In genomic region chr1:36746452-36746851, GRCm38 (mm10) we compare ENCODE assay signal across 10 mouse cellular contexts. TPM values are rescaled to one million over a fixed set of nuclear protein-coding genes. Genes with fewer than 3 reads are reported as not detected.
DNase-seq lines count a peak whose midpoint lies in the region; ATAC-seq and TF ChIP-seq lines count a peak whose summit lies in the region.
"Had no signal": no experiment of that assay in that cellular context is flagged by ENCODE, and none has a peak within 500 bp of the region (broad histone marks: within the 10 kb centered on the region; RNA-seq: fewer than 3 reads in every experiment).

No protein-coding gene starts in this region.

- no peak overlapping the region for H3K27ac ChIP-seq in MEL (ENCODE audit: control insufficient read depth, low read depth, low read length)
- no peak overlapping the region for H3K27ac ChIP-seq in embryonic facial prominence, embryonic 11.5 days (replicated peaks; ENCODE audit: low read depth, low read length)
- H3K27ac ChIP-seq: neural tube, embryonic 12.5 days had no signal

- WGBS in embryonic facial prominence, embryonic 11.5 days = 44% methylated on average over 15 of the region's 15 CpGs

- no peak for ATAC-seq in embryonic facial prominence, embryonic 11.5 days (replicated peaks; ENCODE audit: insufficient number of reproducible peaks, low FRiP score, low TSS enrichment, low read depth)

- DNase-seq in adrenal gland, postnatal 14 days = peak; percentile 66
- no peak for DNase-seq in adrenal gland, postnatal 4 days (ENCODE audit: low spot score in 2 of 2)
- peak; percentile 16 for DNase-seq in layer of hippocampus, adult 11-12 months (ENCODE audit: low spot score)
- DNase-seq in layer of hippocampus, postnatal 14 days (ENCODE audit: low spot score in 2 of 2) = no peak
- peak; percentile 72 for DNase-seq in MEL (ENCODE audit: low read depth, low spot score)
- peak; percentile 63 for DNase-seq in embryonic facial prominence, embryonic 11.5 days (ENCODE audit: low spot score)
- peak; percentile 68 for DNase-seq in retina, postnatal 1 day
- DNase-seq in right cerebral cortex, adult 18-20 months = no peak

- no peaks in the 10 kb centered on the region for H3K36me3 ChIP-seq in MEL (ENCODE audit: control insufficient read depth in 1 of 2, insufficient read depth in 2 of 2, low read length in 2 of 2)
- H3K36me3 ChIP-seq in embryonic facial prominence, embryonic 11.5 days (replicated peaks; ENCODE audit: control insufficient read depth, insufficient read depth, low read depth, low read length) = no peaks in the 10 kb centered on the region
- H3K36me3 ChIP-seq: neural tube, embryonic 12.5 days had no signal

- no peak overlapping the region; a peak in 1 of 4 replicates for H3K4me3 ChIP-seq in MEL (ENCODE audit: control insufficient read depth in 1 of 2, insufficient read depth in 1 of 2, low read depth in 2 of 2, low read length in 2 of 2)
- no peak overlapping the region for H3K4me3 ChIP-seq in embryonic facial prominence, embryonic 11.5 days (ENCODE audit: low read depth, low read length)
- H3K4me3 ChIP-seq: neural tube, embryonic 12.5 days had no signal

- H3K4me1 ChIP-seq in MEL (ENCODE audit: control insufficient read depth in 1 of 2, insufficient read depth in 2 of 2, low read length in 2 of 2) = peaks cover 0 to 5% of the 10 kb centered on the region in 2 experiments; a peak in 1 of 4 replicates
- 0 out of 2 replicates have a peak, but pooled peaks cover 2% of the 10 kb centered on the region for H3K4me1 ChIP-seq in embryonic facial prominence, embryonic 11.5 days (ENCODE audit: control insufficient read depth, insufficient read depth, low read length)

- peak; percentile 73 to 88 (median 82) for TF ChIP-seq CTCF in MEL (IDR thresholded peaks at IDR 0.05 in 2 of 3, conservative IDR thresholded peaks at IDR 0.05 in 1 of 3; ENCODE audit: control insufficient read depth in 1 of 3, insufficient read depth in 1 of 3, low read depth in 2 of 3, low read length in 3 of 3, poor library complexity in 1 of 3, severe bottlenecking in 1 of 3)

- H3K27me3 ChIP-seq in MEL (ENCODE audit: control insufficient read depth in 1 of 2, insufficient read depth in 2 of 2, low read length in 2 of 2) = peaks cover 0 to 4% of the 10 kb centered on the region in 2 experiments; a peak in 1 of 4 replicates
- no peaks in the 10 kb centered on the region for H3K27me3 ChIP-seq in embryonic facial prominence, embryonic 11.5 days (ENCODE audit: control insufficient read depth, insufficient read depth, low read length)
- H3K27me3 ChIP-seq: neural tube, embryonic 12.5 days had no signal

- no peak overlapping the region for H3K4me2 ChIP-seq in embryonic facial prominence, embryonic 11.5 days (ENCODE audit: low read depth, low read length)
- H3K4me2 ChIP-seq: neural tube, embryonic 12.5 days had no signal

- peak; percentile 60 for TF ChIP-seq RAD21 in MEL (IDR thresholded peaks at IDR 0.05; ENCODE audit: low read depth, low read length)

- no peak for TF ChIP-seq POLR2A in MEL (IDR thresholded peaks at IDR 0.05; ENCODE audit: control insufficient read depth in 1 of 2, insufficient read depth in 1 of 2, low read depth in 1 of 2, low read length in 2 of 2, poor library complexity in 1 of 2)

- TF ChIP-seq EP300 in MEL (IDR thresholded peaks at IDR 0.05; ENCODE audit: low read depth in 1 of 2, low read length in 2 of 2) = no peak

- no peaks in the 10 kb centered on the region for H3K9me3 ChIP-seq in MEL (replicated peaks; ENCODE audit: insufficient read depth, low read length)
- no peaks in the 10 kb centered on the region for H3K9me3 ChIP-seq in embryonic facial prominence, embryonic 11.5 days (replicated peaks; ENCODE audit: control insufficient read depth, low read length)
- H3K9me3 ChIP-seq: neural tube, embryonic 12.5 days had no signal

- no peak overlapping the region for H3K9ac ChIP-seq in MEL (ENCODE audit: control insufficient read depth, low read depth, low read length, poor library complexity, severe bottlenecking)
- H3K9ac ChIP-seq in embryonic facial prominence, embryonic 11.5 days (replicated peaks; ENCODE audit: low read length) = no peak overlapping the region
- H3K9ac ChIP-seq: neural tube, embryonic 12.5 days had no signal

- H3K79me2 ChIP-seq in MEL (ENCODE audit: control insufficient read depth, insufficient read depth, low read length, poor library complexity) = no peaks in the 10 kb centered on the region

TF ChIP-seq in MEL, 35 proteins besides CTCF, POLR2A, EP300 and RAD21:
- no peak for TF ChIP-seq USF1 (IDR thresholded peaks at IDR 0.05; ENCODE audit: low read depth, low read length)
- TF ChIP-seq MYB (IDR thresholded peaks at IDR 0.05; ENCODE audit: low read depth, low read length) = no peak
- TF ChIP-seq ETS1 (IDR thresholded peaks at IDR 0.05; ENCODE audit: low read depth, low read length) = no peak
- TF ChIP-seq GABPA (IDR thresholded peaks at IDR 0.05; ENCODE audit: low read depth, low read length) = no peak
- TF ChIP-seq ZC3H11A (IDR thresholded peaks at IDR 0.05; ENCODE audit: low read depth, low read length) = peak; percentile 37
- TF ChIP-seq SMC3 (IDR thresholded peaks at IDR 0.05; ENCODE audit: low read depth, low read length) = peak; percentile 62
- no peak for TF ChIP-seq RCOR1 (IDR thresholded peaks at IDR 0.05; ENCODE audit: low read depth, low read length)

RNA-seq across cellular contexts. Expression of gene Zap70, which starts 15.1 kb away (rescaled TPM):
- total RNA-seq in adrenal gland, postnatal 14 days (2021) = 0.56 and 6.7 TPM in 2 replicates
- total RNA-seq in adrenal gland, postnatal 4 days (2021) = under 1 TPM; 0.28 to 0.40 TPM
- 1 to 10 TPM; 4.7 TPM for total RNA-seq in layer of hippocampus, postnatal 14 days (2021)
- total RNA-seq in MEL (2012; rRNA removed) = not detected in 2 replicates
- not detected for polyA plus RNA-seq in MEL (2012; ENCODE audit: insufficient read depth in 1 of 2, insufficient read length in 2 of 2, low read depth in 1 of 2, low replicate concordance in 2 of 2, missing spikeins in 1 of 2)
- 0.15 and 0.18 TPM in 2 replicates for polyA plus RNA-seq in embryonic facial prominence, embryonic 11.5 days (2014; fragmentation: Nextera tagmentation; extraction: Ambion mirVana)

RNA-seq across cellular contexts. Expression of gene Actr1b, which starts 32.2 kb away (rescaled TPM):
- 113 and 124 TPM in 2 replicates for total RNA-seq in adrenal gland, postnatal 14 days (2021)
- 100 to 1,000 TPM; 133 to 143 TPM for total RNA-seq in adrenal gland, postnatal 4 days (2021)
- total RNA-seq in layer of hippocampus, postnatal 14 days (2021) = 100 to 1,000 TPM; 215 to 223 TPM
- total RNA-seq in MEL (2012; rRNA removed) = 71.0 and 86.1 TPM in 2 replicates
- polyA plus RNA-seq in MEL (2012; ENCODE audit: insufficient read depth in 1 of 2, insufficient read length in 2 of 2, low read depth in 1 of 2, low replicate concordance in 2 of 2, missing spikeins in 1 of 2) = 100 to 1,000 TPM in 1 of 2 experiments, not detected in 1; 106 TPM
- 90.9 and 99.0 TPM in 2 replicates for polyA plus RNA-seq in embryonic facial prominence, embryonic 11.5 days (2014; fragmentation: Nextera tagmentation; extraction: Ambion mirVana)

RNA-seq across cellular contexts. Expression of gene 4933424G06Rik, which starts 36.5 kb away (rescaled TPM):
- not detected in 2 replicates for total RNA-seq in adrenal gland, postnatal 14 days (2021)
- not detected for total RNA-seq in adrenal gland, postnatal 4 days (2021)
- total RNA-seq in layer of hippocampus, postnatal 14 days (2021) = under 1 TPM; 0.36 to 0.60 TPM
- total RNA-seq in MEL (2012; rRNA removed) = not detected in 2 replicates
- not detected for polyA plus RNA-seq in MEL (2012; ENCODE audit: insufficient read depth in 1 of 2, insufficient read length in 2 of 2, low read depth in 1 of 2, low replicate concordance in 2 of 2, missing spikeins in 1 of 2)
- polyA plus RNA-seq in embryonic facial prominence, embryonic 11.5 days (2014; fragmentation: Nextera tagmentation; extraction: Ambion mirVana) = 0.31 TPM in 1 of 2 replicates, not detected in the other
- polyA plus RNA-seq: heart, embryonic 16.5 days; neural tube, embryonic 12.5 days had no signal

RNA-seq across cellular contexts. Expression of gene Cox5b, which starts 55.2 kb away (rescaled TPM):
- 1,730 and 1,808 TPM in 2 replicates for total RNA-seq in adrenal gland, postnatal 14 days (2021)
- 100 to 1,000 TPM; 707 to 717 TPM for total RNA-seq in adrenal gland, postnatal 4 days (2021)
- 100 to 1,000 TPM; 770 to 824 TPM for total RNA-seq in layer of hippocampus, postnatal 14 days (2021)
- total RNA-seq in MEL (2012; rRNA removed) = 498 and 541 TPM in 2 replicates
- polyA plus RNA-seq in MEL (2012; ENCODE audit: insufficient read depth in 1 of 2, insufficient read length in 2 of 2, low read depth in 1 of 2, low replicate concordance in 2 of 2, missing spikeins in 1 of 2) = 1,000 to 10,000 TPM in 1 of 2 experiments, not detected in 1; 1,152 TPM
- 460 and 476 TPM in 2 replicates for polyA plus RNA-seq in embryonic facial prominence, embryonic 11.5 days (2014; fragmentation: Nextera tagmentation; extraction: Ambion mirVana)

Comparison
In these comparisons a context has a peak if more than half of its experiments do, and no peak if none do; other contexts are left out.
1. DNase-seq: peak in adrenal gland, postnatal 14 days (single experiment), layer of hippocampus, adult 11-12 months (single experiment), MEL (single experiment), embryonic facial prominence, embryonic 11.5 days (single experiment) and retina, postnatal 1 day (single experiment); none in adrenal gland, postnatal 4 days (0 of 2), layer of hippocampus, postnatal 14 days (0 of 2) and right cerebral cortex, adult 18-20 months (single experiment).